Mouse (Mus musculus): Measurements from ENCODE around the gene Exosc2. TPM values are rescaled to one million over a fixed set of nuclear protein-coding genes. Genes with fewer than 3 reads are reported as not detected.
A peak's percentile ranks its signal among the peaks of the same experiment; 100 is the strongest.

Exosc2 gene
- polyA plus RNA-seq, 1 experiment from 2014 or later: 77.7 TPM

DNA sequence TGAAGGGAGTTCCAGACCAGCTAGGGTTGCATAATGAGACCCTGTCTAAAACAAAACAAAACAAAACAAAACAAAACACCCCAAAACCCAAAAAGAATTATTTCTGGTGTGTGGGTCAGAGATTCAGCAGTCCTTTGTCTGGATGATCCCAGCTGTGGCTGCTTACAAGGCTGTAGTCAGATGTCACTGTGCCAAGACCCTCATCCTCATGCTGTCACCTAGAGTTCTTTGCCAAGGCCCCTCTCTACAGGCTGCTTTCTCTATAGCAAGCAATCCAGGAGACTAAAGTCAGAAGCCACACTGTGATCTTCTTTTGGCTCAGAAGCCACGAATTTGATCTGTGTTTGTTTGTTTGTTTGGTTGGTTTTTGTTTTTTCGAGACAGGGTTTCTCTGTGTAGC is 42.2 kb downstream of the Exosc2 start:
- peaks cover 8% of the 10 kb centered on the region; the same call in 1 of the 2 replicates for H3K4me1 ChIP-seq
- no peak for ATAC-seq (replicated peaks; ENCODE audit: low FRiP score)
- 85% methylated on average over 2 of the region's 2 CpGs for WGBS

DNA sequence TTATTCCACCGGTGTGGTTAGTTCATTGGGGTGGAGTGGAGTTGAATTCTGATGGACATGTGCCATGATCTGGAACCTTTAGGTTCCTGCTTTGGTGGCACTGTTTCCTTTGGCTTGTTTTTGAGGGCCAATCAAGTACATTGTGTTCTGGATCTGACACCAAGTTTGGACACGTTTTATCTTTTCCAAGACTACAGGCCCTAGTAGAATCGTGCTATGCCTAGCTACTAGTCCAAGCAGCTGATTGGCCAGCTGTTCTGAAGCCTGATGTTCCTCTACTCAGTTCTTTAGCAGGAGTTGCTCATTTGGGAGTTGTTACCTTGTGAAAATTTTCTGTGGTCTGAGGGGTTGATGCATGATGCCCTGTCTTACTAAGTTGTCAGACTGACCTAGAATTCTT is 43.3 kb downstream of the Exosc2 start:
- no peaks in the 10 kb centered on the region for H3K27me3 ChIP-seq
- H3K27ac ChIP-seq: no peak overlapping the region
- ATAC-seq (replicated peaks; ENCODE audit: low FRiP score): no peak
- H3K9me3 ChIP-seq (replicated peaks): no peaks in the 10 kb centered on the region
- H3K4me1 ChIP-seq: peaks cover 8% of the 10 kb centered on the region; the same call in 1 of the 2 replicates
- peaks cover 14% of the 10 kb centered on the region; the same call in 1 of the 2 replicates for H3K36me3 ChIP-seq
- no peak overlapping the region for H3K4me2 ChIP-seq
- whole genome bisulfite sequencing: 84% methylated on average over 3 of the region's 3 CpGs
- no peak overlapping the region for H3K9ac ChIP-seq
- no peak overlapping the region for H3K4me3 ChIP-seq (replicated peaks)

More for the DNA sequence above, 42.2 kb downstream of the Exosc2 start:
- H3K27me3 ChIP-seq: no peaks in the 10 kb centered on the region
- no peak overlapping the region for H3K27ac ChIP-seq
- peaks cover 11% of the 10 kb centered on the region; the same call in 1 of the 2 replicates for H3K36me3 ChIP-seq
- H3K9me3 ChIP-seq (replicated peaks): no peaks in the 10 kb centered on the region
- H3K9ac ChIP-seq: no peak overlapping the region
- H3K4me2 ChIP-seq: no peak overlapping the region
- H3K4me3 ChIP-seq (replicated peaks): no peak overlapping the region

DNA sequence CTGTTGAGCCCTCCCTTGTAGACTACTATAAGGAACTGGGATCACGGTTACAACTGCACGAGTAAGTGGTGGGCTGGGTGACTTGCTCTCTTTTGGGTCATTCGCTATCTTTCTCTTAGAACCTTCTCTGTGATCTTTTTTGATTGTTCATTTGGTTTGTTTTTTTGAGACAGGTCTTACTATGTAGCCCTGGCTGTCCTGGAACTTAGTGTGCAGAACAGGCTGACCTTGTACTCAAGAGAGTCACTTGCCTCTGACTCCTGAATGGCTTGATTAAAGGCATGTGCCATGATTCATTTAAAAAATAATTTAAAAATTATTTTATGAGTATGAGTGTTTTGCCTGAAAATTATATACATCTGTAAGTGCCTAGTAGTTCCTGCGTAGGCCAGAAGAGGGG is 44.3 kb downstream of the Exosc2 start:
- Histone ChIP-seq H3K4me1 (peaks cover 8% of the 10 kb centered on the region), H3K4me3 (replicated peaks) (no peak overlapping the region), H3K9me3 (replicated peaks) (no peaks in the 10 kb centered on the region), H3K27ac (no peak overlapping the region), H3K36me3 (peaks cover 14% of the 10 kb centered on the region; the same call in 1 of the 2 replicates), H3K4me2 (no peak overlapping the region), H3K27me3 (no peaks in the 10 kb centered on the region), H3K9ac (no peak overlapping the region)
- no peak for ATAC-seq (replicated peaks; ENCODE audit: low FRiP score)
- 94% methylated on average over 4 of the region's 4 CpGs for WGBS

DNA sequence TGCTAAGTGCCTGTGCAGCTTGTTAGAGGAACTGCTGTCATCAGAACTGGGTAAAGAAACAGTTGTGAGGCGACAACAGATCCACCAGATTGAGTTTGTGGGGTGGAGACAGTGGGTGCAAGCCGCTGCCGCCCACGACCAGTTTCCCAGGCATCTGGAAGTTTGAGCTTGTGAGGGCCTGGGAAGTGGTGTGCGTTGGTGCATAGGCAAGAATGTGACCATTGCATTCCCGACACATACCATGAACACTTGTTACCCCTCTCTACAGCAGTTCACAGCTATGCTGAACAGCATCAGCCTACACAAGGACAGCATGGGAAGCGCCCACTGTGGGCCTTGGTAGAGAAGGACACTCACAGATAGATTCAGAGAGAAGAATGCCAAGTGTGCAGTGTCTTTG is 45.5 kb downstream of the Exosc2 start:
- Histone ChIP-seq H3K9ac (no peak overlapping the region), H3K27ac (peak overlapping the region; percentile 28), H3K9me3 (replicated peaks) (no peaks in the 10 kb centered on the region), H3K36me3 (peaks cover 14% of the 10 kb centered on the region; the same call in 1 of the 2 replicates), H3K4me2 (no peak overlapping the region), H3K4me1 (peaks cover 8% of the 10 kb centered on the region), H3K27me3 (no peaks in the 10 kb centered on the region), H3K4me3 (replicated peaks) (no peak overlapping the region)
- ATAC-seq (replicated peaks; ENCODE audit: low FRiP score): no peak
- WGBS: 68% methylated on average over 7 of the region's 7 CpGs

DNA sequence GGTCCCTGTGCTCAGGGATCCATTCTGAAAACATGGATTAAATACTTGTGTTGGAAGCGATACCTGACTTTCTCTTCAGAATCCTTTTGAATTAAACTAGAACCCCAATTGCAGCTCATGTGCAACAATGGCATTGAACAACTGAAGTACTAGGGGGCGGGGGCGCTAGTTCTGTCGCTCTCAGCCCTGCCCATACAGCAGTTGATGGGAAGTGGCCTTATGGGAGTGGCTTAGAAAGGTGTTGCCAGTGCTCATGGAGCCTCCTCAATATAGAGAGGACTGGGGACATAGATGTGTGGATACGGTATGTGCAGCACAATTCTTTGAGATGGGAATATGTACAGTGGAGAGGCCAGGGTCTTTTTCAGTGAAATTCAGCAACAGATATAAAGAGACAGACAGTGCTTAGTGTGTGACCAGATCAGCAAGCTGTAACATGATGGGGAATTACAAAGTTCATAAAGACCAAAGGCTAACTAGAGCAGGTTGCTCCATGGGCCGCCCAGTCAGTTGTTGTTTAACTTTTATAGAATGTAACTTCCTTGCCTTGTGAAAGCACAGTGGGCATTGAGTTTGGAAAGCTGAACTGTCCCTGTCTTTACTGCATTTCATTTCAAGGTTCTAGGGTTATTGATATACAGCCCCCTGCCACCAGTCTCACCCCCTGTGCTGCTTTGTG is 48.8 kb downstream of the Exosc2 start:
- H3K9me3 ChIP-seq (replicated peaks): no peaks in the 10 kb centered on the region
- WGBS: 87% methylated on average over 6 of the region's 6 CpGs
- H3K27me3 ChIP-seq: no peaks in the 10 kb centered on the region
- no peak overlapping the region for H3K4me2 ChIP-seq
- no peak overlapping the region for H3K4me3 ChIP-seq (replicated peaks)
- H3K27ac ChIP-seq: peak overlapping the region; percentile 62; the same call in 1 of the 2 replicates
- H3K4me1 ChIP-seq: peaks cover 8% of the 10 kb centered on the region
- ATAC-seq (replicated peaks; ENCODE audit: low FRiP score): no peak; the same call in 1 of the 2 replicates
- H3K36me3 ChIP-seq: peaks cover 6% of the 10 kb centered on the region; the same call in 1 of the 2 replicates
- H3K9ac ChIP-seq: no peak overlapping the region

DNA sequence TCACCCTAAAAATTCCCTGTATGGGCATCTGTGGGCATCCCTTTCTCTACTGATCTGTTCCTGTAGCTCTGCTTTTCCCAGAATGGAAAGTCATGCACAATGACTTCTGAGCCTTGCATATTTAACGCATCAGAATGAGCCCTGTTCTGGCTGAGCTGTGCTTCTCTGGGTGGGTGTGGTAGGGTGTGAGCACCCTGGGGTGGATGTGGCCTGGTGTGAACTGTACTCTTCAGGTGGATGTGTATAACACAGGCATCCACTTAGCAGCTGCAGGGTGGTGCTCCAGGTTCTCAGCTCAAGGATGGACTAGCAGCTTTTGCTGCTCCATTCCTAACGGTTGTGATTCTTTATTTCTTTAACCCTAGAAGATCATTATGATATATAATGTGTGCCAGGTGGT is 49.4 kb downstream of the Exosc2 start:
- Histone ChIP-seq H3K4me1 (peaks cover 8% of the 10 kb centered on the region), H3K27ac (peak overlapping the region; percentile 62; the same call in 1 of the 2 replicates), H3K27me3 (no peaks in the 10 kb centered on the region), H3K9me3 (replicated peaks) (no peaks in the 10 kb centered on the region), H3K9ac (no peak overlapping the region), H3K4me2 (no peak overlapping the region), H3K4me3 (replicated peaks) (no peak overlapping the region), H3K36me3 (peaks cover 5% of the 10 kb centered on the region; the same call in 1 of the 2 replicates)
- WGBS: 65% methylated on average over 2 of the region's 2 CpGs
- no peak for ATAC-seq (replicated peaks; ENCODE audit: low FRiP score)

DNA sequence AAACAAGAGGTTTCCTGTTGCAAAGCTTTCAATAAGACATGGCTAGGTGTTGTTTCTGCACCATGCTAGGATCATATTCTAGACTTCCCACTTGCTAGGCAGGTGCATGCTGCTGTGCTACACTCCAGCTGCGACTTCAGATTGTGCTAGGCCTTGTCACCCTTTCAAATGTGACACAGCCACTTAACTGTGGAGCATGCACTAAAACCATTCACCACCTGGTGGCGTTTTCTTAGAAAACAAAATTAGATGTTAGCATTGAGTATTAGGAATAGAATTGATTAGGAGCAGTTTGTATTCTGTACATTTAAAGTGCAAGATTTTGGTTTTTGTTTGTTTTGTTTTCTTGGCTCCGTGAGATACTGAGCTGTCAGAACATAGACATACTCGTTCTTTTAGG is 50.3 kb downstream of the Exosc2 start:
- ATAC-seq (replicated peaks; ENCODE audit: low FRiP score): no peak
- H3K27me3 ChIP-seq: no peaks in the 10 kb centered on the region
- no peak overlapping the region for H3K4me3 ChIP-seq (replicated peaks)
- no peak overlapping the region for H3K9ac ChIP-seq
- H3K36me3 ChIP-seq: 0 out of 2 replicates have a peak, but pooled peaks cover 3% of the 10 kb centered on the region
- H3K4me1 ChIP-seq: peaks cover 6% of the 10 kb centered on the region
- H3K4me2 ChIP-seq: no peak overlapping the region
- 68% methylated on average over 4 of the region's 4 CpGs for WGBS
- no peaks in the 10 kb centered on the region for H3K9me3 ChIP-seq (replicated peaks)
- peak overlapping the region; percentile 42; the same call in 1 of the 2 replicates for H3K27ac ChIP-seq

DNA sequence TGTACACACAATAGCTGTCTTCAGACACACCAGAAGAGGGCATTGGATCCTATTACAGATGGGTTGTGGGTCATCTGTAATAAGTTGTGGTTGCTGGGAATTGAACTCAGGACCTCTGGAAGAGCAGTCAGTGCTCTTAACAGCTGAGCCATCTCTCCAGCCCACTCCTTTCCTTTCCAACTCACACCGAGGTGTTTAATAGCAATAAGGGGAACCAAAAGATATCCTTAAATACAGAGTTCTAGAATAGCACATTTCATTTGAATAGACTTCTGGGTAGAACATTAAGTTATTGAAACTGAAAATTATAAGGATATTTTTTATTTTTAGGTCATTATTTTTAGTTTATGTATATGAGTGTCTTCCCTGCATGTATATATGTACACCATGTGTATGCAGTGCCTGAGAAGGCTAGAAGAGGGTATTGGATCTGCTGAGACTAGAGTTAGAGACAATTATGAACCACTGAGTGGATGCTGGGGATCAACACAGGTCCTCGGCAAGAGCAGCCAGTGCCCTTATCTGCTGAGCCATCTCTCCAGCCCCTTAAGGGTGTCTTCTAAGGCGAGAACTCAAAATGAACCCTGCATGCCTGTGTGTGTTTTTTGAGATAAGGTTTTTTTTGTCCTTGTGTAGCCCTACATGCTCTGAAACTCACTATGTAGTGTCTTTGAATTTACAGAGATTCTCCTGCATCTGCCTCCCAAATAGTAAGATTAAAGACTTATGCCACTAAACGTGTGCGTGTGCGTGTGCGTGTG is 54.4 kb downstream of the Exosc2 start:
- Histone ChIP-seq H3K4me1 (peaks cover 11% of the 10 kb centered on the region; the same call in 1 of the 2 replicates), H3K4me2 (no peak overlapping the region), H3K9ac (no peak overlapping the region), H3K4me3 (replicated peaks) (no peak overlapping the region), H3K27ac (no peak overlapping the region), H3K9me3 (replicated peaks) (no peaks in the 10 kb centered on the region), H3K36me3 (no peaks in the 10 kb centered on the region), H3K27me3 (no peaks in the 10 kb centered on the region)
- 93% methylated on average over 7 of the region's 7 CpGs for WGBS
- ATAC-seq (replicated peaks; ENCODE audit: low FRiP score): no peak

DNA sequence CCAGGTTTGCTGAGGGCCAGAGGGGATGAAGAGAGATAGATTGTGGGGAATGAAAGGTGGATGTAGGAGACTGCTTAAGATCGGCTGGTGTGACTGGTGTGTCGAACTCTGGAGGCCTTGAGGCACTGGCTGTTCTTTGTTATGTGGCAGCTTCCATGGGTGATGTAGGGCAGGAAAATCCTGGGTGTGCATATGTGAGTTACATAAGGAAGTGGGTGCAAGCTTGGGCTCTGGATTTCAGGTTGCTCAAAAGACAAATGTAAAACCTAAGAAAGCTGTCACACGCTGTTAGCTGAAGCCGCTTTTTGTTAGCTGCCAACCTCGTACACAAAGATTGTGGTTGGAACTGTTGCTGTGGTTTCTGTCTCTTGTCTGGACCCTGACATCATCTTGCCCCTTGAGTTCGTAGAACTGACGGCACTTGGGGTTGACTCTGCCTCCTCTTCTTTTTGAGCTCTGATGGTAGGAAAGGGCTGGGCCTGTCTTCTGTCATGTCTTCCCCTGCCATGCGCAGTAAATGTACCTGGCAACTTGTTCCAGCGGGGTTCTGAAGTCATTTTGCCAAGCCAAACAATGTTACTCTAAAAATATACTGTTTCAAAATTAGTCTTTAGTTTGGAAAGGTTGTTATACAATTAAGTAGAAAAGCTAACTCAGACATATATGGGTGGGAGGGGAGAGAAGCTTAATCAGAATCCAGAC is 57.2 kb downstream of the Exosc2 start:
- no peak overlapping the region for H3K9ac ChIP-seq
- 80% methylated on average over 9 of the region's 9 CpGs for WGBS
- no peaks in the 10 kb centered on the region for H3K27me3 ChIP-seq
- no peaks in the 10 kb centered on the region for H3K36me3 ChIP-seq
- no peak overlapping the region for H3K4me2 ChIP-seq
- ATAC-seq (replicated peaks; ENCODE audit: low FRiP score): no peak
- H3K4me3 ChIP-seq (replicated peaks): no peak overlapping the region
- H3K9me3 ChIP-seq (replicated peaks): no peaks in the 10 kb centered on the region
- no peak overlapping the region for H3K27ac ChIP-seq
- H3K4me1 ChIP-seq: peaks cover 23% of the 10 kb centered on the region

DNA sequence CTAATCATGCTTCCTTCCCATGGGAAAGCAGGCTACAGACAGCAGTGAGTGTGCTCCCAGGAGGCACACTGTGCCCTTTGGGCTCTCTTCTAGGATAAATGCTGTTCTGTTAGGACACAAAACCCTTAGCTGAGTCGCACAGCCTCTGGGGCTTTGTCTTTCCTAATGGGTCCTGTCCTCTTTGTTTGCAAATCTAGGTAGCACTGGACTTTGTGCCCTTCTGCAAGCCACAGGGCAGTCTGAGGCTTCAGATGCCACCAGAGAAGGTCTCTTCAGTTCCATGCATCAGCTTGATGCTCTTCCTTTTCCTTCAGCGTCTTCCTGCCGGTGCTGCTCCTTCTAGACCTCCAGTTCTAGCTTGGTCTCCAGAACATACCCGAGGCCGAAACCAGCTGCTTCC is 60.1 kb downstream of the Exosc2 start:
- 84% methylated on average over 5 of the region's 5 CpGs for WGBS
- Histone ChIP-seq H3K27ac (no peak overlapping the region), H3K27me3 (no peaks in the 10 kb centered on the region), H3K4me2 (no peak overlapping the region), H3K36me3 (no peaks in the 10 kb centered on the region), H3K9me3 (replicated peaks) (no peaks in the 10 kb centered on the region), H3K4me3 (replicated peaks) (no peak overlapping the region), H3K4me1 (peaks cover 31% of the 10 kb centered on the region), H3K9ac (no peak overlapping the region)
- no peak for ATAC-seq (replicated peaks; ENCODE audit: low FRiP score)

All from kidney, embryonic 15.5 days (tissue).